Mouse (Mus musculus): ENCODE results near the gene Polr3h. TPM values are rescaled to one million over a fixed set of nuclear protein-coding genes. Genes with fewer than 3 reads are reported as not detected.
"Not testable (repeated sequence)": the region's sequence is repeated elsewhere in the genome, so short reads cannot be mapped to it uniquely, and the experiment has no call there.

The Polr3h gene
- polyA plus RNA-seq, 1 experiment from 2014 or later: 92.0 TPM

- H3K27ac ChIP-seq (replicated peaks); H3K4me3 ChIP-seq; ATAC-seq (ENCODE audit: low FRiP score, low read depth); H3K4me2 ChIP-seq; H3K27me3 ChIP-seq; H3K4me1 ChIP-seq (replicated peaks); H3K9ac ChIP-seq; H3K9me3 ChIP-seq: not testable (repeated sequence)
- H3K36me3 ChIP-seq: peaks cover 91% of the 10 kb centered on the region
- 91% methylated on average over 4 of the region's 4 CpGs for WGBS
Observed at GRCm38 (mm10) chr15:81908767-81909166, 17.3 kb downstream of the Polr3h start.

- no peak overlapping the region for H3K4me3 ChIP-seq
- H3K9ac ChIP-seq: no peak overlapping the region
- 92% methylated on average over 8 of the region's 8 CpGs for WGBS
- no peaks in the 10 kb centered on the region for H3K4me1 ChIP-seq (replicated peaks)
- H3K9me3 ChIP-seq: no peaks in the 10 kb centered on the region
- no peak overlapping the region for H3K27ac ChIP-seq (replicated peaks)
- H3K27me3 ChIP-seq: no peaks in the 10 kb centered on the region
- H3K4me2 ChIP-seq: no peak overlapping the region
- peaks cover 91% of the 10 kb centered on the region for H3K36me3 ChIP-seq
- no peak for ATAC-seq (ENCODE audit: low FRiP score, low read depth)
Observed at GRCm38 (mm10) chr15:81907953-81908352, 18.1 kb downstream of the Polr3h start.

- no peak overlapping the region for H3K9ac ChIP-seq
- no peak for ATAC-seq (ENCODE audit: low FRiP score, low read depth)
- H3K4me3 ChIP-seq: no peak overlapping the region
- no peaks in the 10 kb centered on the region for H3K27me3 ChIP-seq
- no peaks in the 10 kb centered on the region for H3K9me3 ChIP-seq
- H3K4me2 ChIP-seq: no peak overlapping the region
- peaks cover 89% of the 10 kb centered on the region for H3K36me3 ChIP-seq
- no peaks in the 10 kb centered on the region for H3K4me1 ChIP-seq (replicated peaks)
- 37% methylated on average over 2 of the region's 2 CpGs for WGBS
- no peak overlapping the region for H3K27ac ChIP-seq (replicated peaks)
Observed at GRCm38 (mm10) chr15:81904939-81905338, 21.1 kb downstream of the Polr3h start.

- Histone ChIP-seq H3K27ac (replicated peaks) (no peak overlapping the region), H3K4me2 (no peak overlapping the region), H3K4me3 (no peak overlapping the region), H3K36me3 (peaks cover 51% of the 10 kb centered on the region), H3K27me3 (no peaks in the 10 kb centered on the region), H3K9ac (no peak overlapping the region), H3K9me3 (no peaks in the 10 kb centered on the region), H3K4me1 (replicated peaks) (no peaks in the 10 kb centered on the region)
- WGBS: 91% methylated on average over 2 of the region's 2 CpGs
- ATAC-seq (ENCODE audit: low FRiP score, low read depth): no peak
Observed at GRCm38 (mm10) chr15:81898751-81899150, 27.3 kb downstream of the Polr3h start.

GRCm38 (mm10) chr15:81897607-81898285 is 28.3 kb downstream of the Polr3h start:
- H3K36me3 ChIP-seq: peaks cover 44% of the 10 kb centered on the region
- no peak overlapping the region for H3K9ac ChIP-seq
- ATAC-seq (ENCODE audit: low FRiP score, low read depth): no peak
- no peaks in the 10 kb centered on the region for H3K4me1 ChIP-seq (replicated peaks)
- H3K27me3 ChIP-seq: no peaks in the 10 kb centered on the region
- H3K9me3 ChIP-seq: no peaks in the 10 kb centered on the region
- H3K27ac ChIP-seq (replicated peaks): no peak overlapping the region
- no peak overlapping the region for H3K4me3 ChIP-seq
- 91% methylated on average over 5 of the region's 5 CpGs for WGBS
- H3K4me2 ChIP-seq: no peak overlapping the region

- no peak for ATAC-seq (ENCODE audit: low FRiP score, low read depth)
- Histone ChIP-seq H3K9ac (no peak overlapping the region), H3K27ac (replicated peaks) (no peak overlapping the region), H3K4me1 (replicated peaks) (no peaks in the 10 kb centered on the region), H3K36me3 (peaks cover 40% of the 10 kb centered on the region), H3K4me3 (no peak overlapping the region), H3K9me3 (no peaks in the 10 kb centered on the region), H3K27me3 (no peaks in the 10 kb centered on the region), H3K4me2 (no peak overlapping the region)
- WGBS: 75% methylated on average over 2 of the region's 2 CpGs
Observed at GRCm38 (mm10) chr15:81896407-81896806, 29.6 kb downstream of the Polr3h start.

- peaks cover 47% of the 10 kb centered on the region for H3K36me3 ChIP-seq
- H3K4me2 ChIP-seq: no peak overlapping the region
- H3K27me3 ChIP-seq: no peaks in the 10 kb centered on the region
- H3K4me3 ChIP-seq: no peak overlapping the region
- H3K9ac ChIP-seq: no peak overlapping the region
- WGBS: 97% methylated on average over 1 of the region's 1 CpGs
- H3K4me1 ChIP-seq (replicated peaks): no peaks in the 10 kb centered on the region
- H3K9me3 ChIP-seq: no peaks in the 10 kb centered on the region
- no peak for ATAC-seq (ENCODE audit: low FRiP score, low read depth)
- no peak overlapping the region for H3K27ac ChIP-seq (replicated peaks)
Observed at GRCm38 (mm10) chr15:81894002-81894401, 32.0 kb downstream of the Polr3h start.

GRCm38 (mm10) chr15:81891822-81892580 is 34.0 kb downstream of the Polr3h start:
- peaks cover 43% of the 10 kb centered on the region for H3K36me3 ChIP-seq
- no peak for ATAC-seq (ENCODE audit: low FRiP score, low read depth)
- no peaks in the 10 kb centered on the region for H3K9me3 ChIP-seq
- no peaks in the 10 kb centered on the region for H3K27me3 ChIP-seq
- WGBS: 97% methylated on average over 8 of the region's 8 CpGs
- H3K4me1 ChIP-seq (replicated peaks): no peaks in the 10 kb centered on the region
- no peak overlapping the region for H3K27ac ChIP-seq (replicated peaks)
- no peak overlapping the region for H3K4me3 ChIP-seq
- H3K4me2 ChIP-seq: no peak overlapping the region
- no peak overlapping the region for H3K9ac ChIP-seq

GRCm38 (mm10) chr15:81891140-81891802 is 34.8 kb downstream of the Polr3h start:
- 96% methylated on average over 7 of the region's 7 CpGs for WGBS
- peaks cover 38% of the 10 kb centered on the region for H3K36me3 ChIP-seq

GRCm38 (mm10) chr15:81889175-81889574 is 36.9 kb downstream of the Polr3h start:
- Histone ChIP-seq H3K4me2 (no peak overlapping the region), H3K4me3 (no peak overlapping the region), H3K27ac (replicated peaks) (no peak overlapping the region), H3K9me3 (no peaks in the 10 kb centered on the region), H3K9ac (no peak overlapping the region), H3K36me3 (peaks cover 35% of the 10 kb centered on the region), H3K27me3 (no peaks in the 10 kb centered on the region), H3K4me1 (replicated peaks) (no peaks in the 10 kb centered on the region)
- 93% methylated on average over 7 of the region's 7 CpGs for WGBS
- ATAC-seq (ENCODE audit: low FRiP score, low read depth): no peak

More at GRCm38 (mm10) chr15:81891140-81891802, 34.8 kb downstream of the Polr3h start:
- Histone ChIP-seq H3K9me3 (no peaks in the 10 kb centered on the region), H3K9ac (no peak overlapping the region), H3K4me1 (replicated peaks) (no peaks in the 10 kb centered on the region), H3K4me2 (no peak overlapping the region), H3K27me3 (no peaks in the 10 kb centered on the region), H3K27ac (replicated peaks) (no peak overlapping the region), H3K4me3 (no peak overlapping the region)
- ATAC-seq (ENCODE audit: low FRiP score, low read depth): no peak

- Histone ChIP-seq H3K27ac (replicated peaks) (no peak overlapping the region), H3K9ac (no peak overlapping the region), H3K27me3 (no peaks in the 10 kb centered on the region), H3K36me3 (peaks cover 26% of the 10 kb centered on the region), H3K4me2 (no peak overlapping the region), H3K9me3 (no peaks in the 10 kb centered on the region), H3K4me1 (replicated peaks) (no peaks in the 10 kb centered on the region), H3K4me3 (no peak overlapping the region)
- no peak for ATAC-seq (ENCODE audit: low FRiP score, low read depth)
- 94% methylated on average over 6 of the region's 6 CpGs for WGBS
Observed at GRCm38 (mm10) chr15:81886795-81887550, 39.1 kb downstream of the Polr3h start.
